Comparison of ENCODE assay signal across 14 mouse cellular contexts in genomic region chr5:53450945-53451344, GRCm38 (mm10). TPM values are rescaled to one million over a fixed set of nuclear protein-coding genes. Genes with fewer than 3 reads are reported as not detected.
DNase-seq lines count a peak whose midpoint lies in the region; ATAC-seq and TF ChIP-seq lines count a peak whose summit lies in the region.
"Had no signal": no experiment of that assay in that cellular context is flagged by ENCODE, and none has a peak within 500 bp of the region (broad histone marks: within the 10 kb centered on the region; RNA-seq: fewer than 3 reads in every experiment).

No protein-coding gene starts in this region.

- 52% methylated on average over 9 of the region's 9 CpGs for WGBS in hindbrain, postnatal 0 days
- 66% methylated on average over 9 of the region's 9 CpGs for WGBS in hindbrain, embryonic 14.5 days
- WGBS in midbrain, postnatal 0 days: 68% methylated on average over 9 of the region's 9 CpGs
- WGBS in midbrain, embryonic 10.5 days: 63% methylated on average over 9 of the region's 9 CpGs
- 48% methylated on average over 9 of the region's 9 CpGs for WGBS in limb, embryonic 13.5 days

- H3K9ac ChIP-seq in hindbrain, postnatal 0 days (replicated peaks; ENCODE audit: low read length): no peak overlapping the region
- H3K9ac ChIP-seq in hindbrain, embryonic 14.5 days: no peak overlapping the region
- no peak overlapping the region for H3K9ac ChIP-seq in midbrain, postnatal 0 days (replicated peaks; ENCODE audit: low read length, poor library complexity, severe bottlenecking)
- H3K9ac ChIP-seq in limb, embryonic 13.5 days: no peak overlapping the region
- H3K9ac ChIP-seq: embryonic facial prominence, embryonic 12.5 days; forebrain, embryonic 15.5 days; stomach, embryonic 15.5 days had no signal

- no peaks in the 10 kb centered on the region for H3K4me1 ChIP-seq in hindbrain, postnatal 0 days (ENCODE audit: insufficient read depth, low read length)
- no peaks in the 10 kb centered on the region for H3K4me1 ChIP-seq in hindbrain, embryonic 14.5 days (replicated peaks; ENCODE audit: control insufficient read depth, insufficient read depth, low read length)
- no peaks in the 10 kb centered on the region for H3K4me1 ChIP-seq in midbrain, postnatal 0 days (ENCODE audit: insufficient read depth, low read length)
- H3K4me1 ChIP-seq in midbrain, embryonic 10.5 days: no peaks in the 10 kb centered on the region
- 0 out of 2 replicates have a peak, but pooled peaks cover 5% of the 10 kb centered on the region for H3K4me1 ChIP-seq in limb, embryonic 13.5 days
- H3K4me1 ChIP-seq: embryonic facial prominence, embryonic 12.5 days; forebrain, embryonic 15.5 days; stomach, embryonic 15.5 days had no signal

- DNase-seq in hindbrain, postnatal 0 days (ENCODE audit: low spot score): peak; percentile 51
- no peak for DNase-seq in hindbrain, embryonic 14.5 days (ENCODE audit: low spot score)
- peak; percentile 50 for DNase-seq in midbrain, postnatal 0 days (ENCODE audit: low spot score)
- no peak for DNase-seq in midbrain, embryonic 10.5 days (ENCODE audit: low spot score)
- DNase-seq in right cerebral cortex, adult 18-20 months: no peak
- DNase-seq in right cerebral cortex, adult 2 months (ENCODE audit: low spot score in 2 of 2): no peak
- DNase-seq: adrenal gland, postnatal 36 days; cerebellum, adult 8-10 months; kidney, adult 11 months had no signal

- H3K9me3 ChIP-seq in hindbrain, postnatal 0 days (ENCODE audit: low read length): no peaks in the 10 kb centered on the region
- no peaks in the 10 kb centered on the region for H3K9me3 ChIP-seq in hindbrain, embryonic 14.5 days (ENCODE audit: control insufficient read depth, low read length)
- no peaks in the 10 kb centered on the region for H3K9me3 ChIP-seq in midbrain, postnatal 0 days (ENCODE audit: low read length)
- no peaks in the 10 kb centered on the region for H3K9me3 ChIP-seq in midbrain, embryonic 10.5 days (replicated peaks)
- no peaks in the 10 kb centered on the region for H3K9me3 ChIP-seq in limb, embryonic 13.5 days
- H3K9me3 ChIP-seq: embryonic facial prominence, embryonic 12.5 days; forebrain, embryonic 15.5 days; stomach, embryonic 15.5 days had no signal

- no peak for TF ChIP-seq CTCF in hindbrain, postnatal 0 days (IDR thresholded peaks at IDR 0.05; ENCODE audit: low read depth)
- TF ChIP-seq CTCF in midbrain, postnatal 0 days (IDR thresholded peaks at IDR 0.05): no peak

- no peaks in the 10 kb centered on the region for H3K27me3 ChIP-seq in hindbrain, postnatal 0 days (ENCODE audit: insufficient read depth, low read length)
- no peaks in the 10 kb centered on the region for H3K27me3 ChIP-seq in hindbrain, embryonic 14.5 days (ENCODE audit: control insufficient read depth, insufficient read depth, low read length)
- no peaks in the 10 kb centered on the region for H3K27me3 ChIP-seq in midbrain, postnatal 0 days (ENCODE audit: insufficient read depth, low read length)
- H3K27me3 ChIP-seq in midbrain, embryonic 10.5 days (ENCODE audit: low read depth, poor library complexity, severe bottlenecking): no peaks in the 10 kb centered on the region
- H3K27me3 ChIP-seq in limb, embryonic 13.5 days: no peaks in the 10 kb centered on the region
- H3K27me3 ChIP-seq: embryonic facial prominence, embryonic 12.5 days; forebrain, embryonic 15.5 days; stomach, embryonic 15.5 days had no signal

- no peak overlapping the region for H3K4me3 ChIP-seq in hindbrain, postnatal 0 days (ENCODE audit: low read length)
- no peak overlapping the region for H3K4me3 ChIP-seq in hindbrain, embryonic 14.5 days (replicated peaks; ENCODE audit: low read length)
- H3K4me3 ChIP-seq in midbrain, postnatal 0 days (ENCODE audit: low read depth, low read length): no peak overlapping the region
- no peak overlapping the region for H3K4me3 ChIP-seq in midbrain, embryonic 10.5 days
- no peak overlapping the region for H3K4me3 ChIP-seq in limb, embryonic 13.5 days
- H3K4me3 ChIP-seq: embryonic facial prominence, embryonic 12.5 days; forebrain, embryonic 15.5 days; stomach, embryonic 15.5 days had no signal

- no peaks in the 10 kb centered on the region for H3K36me3 ChIP-seq in hindbrain, postnatal 0 days (ENCODE audit: insufficient read depth, low read length)
- no peaks in the 10 kb centered on the region for H3K36me3 ChIP-seq in hindbrain, embryonic 14.5 days (replicated peaks; ENCODE audit: control insufficient read depth, insufficient read depth)
- H3K36me3 ChIP-seq in midbrain, postnatal 0 days (ENCODE audit: insufficient read depth, low read length): no peaks in the 10 kb centered on the region
- no peaks in the 10 kb centered on the region for H3K36me3 ChIP-seq in midbrain, embryonic 10.5 days
- no peaks in the 10 kb centered on the region for H3K36me3 ChIP-seq in limb, embryonic 13.5 days
- H3K36me3 ChIP-seq: embryonic facial prominence, embryonic 12.5 days; forebrain, embryonic 15.5 days; stomach, embryonic 15.5 days had no signal

- 0 out of 2 replicates have a peak, but pooled peaks have one; percentile 55 for ATAC-seq in hindbrain, postnatal 0 days
- ATAC-seq in hindbrain, embryonic 14.5 days (ENCODE audit: low FRiP score): no peak
- ATAC-seq in midbrain, postnatal 0 days (ENCODE audit: low FRiP score): no peak
- ATAC-seq in limb, embryonic 13.5 days (ENCODE audit: low FRiP score, low read depth): peak; percentile 66; the same call in 1 of the 2 replicates
- ATAC-seq: forebrain, embryonic 15.5 days had no signal

- no peak overlapping the region for H3K4me2 ChIP-seq in hindbrain, postnatal 0 days (ENCODE audit: low read depth, low read length)
- no peak overlapping the region for H3K4me2 ChIP-seq in hindbrain, embryonic 14.5 days (replicated peaks)
- H3K4me2 ChIP-seq in midbrain, postnatal 0 days (ENCODE audit: low read depth, low read length, poor library complexity, severe bottlenecking): no peak overlapping the region
- no peak overlapping the region for H3K4me2 ChIP-seq in limb, embryonic 13.5 days (replicated peaks)
- H3K4me2 ChIP-seq: embryonic facial prominence, embryonic 12.5 days; forebrain, embryonic 15.5 days; liver, embryonic 11.5 days; stomach, embryonic 15.5 days had no signal

- no peak overlapping the region for H3K27ac ChIP-seq in hindbrain, postnatal 0 days
- no peak overlapping the region for H3K27ac ChIP-seq in hindbrain, embryonic 14.5 days
- H3K27ac ChIP-seq in midbrain, postnatal 0 days (ENCODE audit: low read depth, low read length): no peak overlapping the region; the same call in 1 of the 2 replicates
- no peak overlapping the region for H3K27ac ChIP-seq in midbrain, embryonic 10.5 days (replicated peaks)
- H3K27ac ChIP-seq in limb, embryonic 13.5 days: peak overlapping the region; percentile 44; the same call in 1 of the 2 replicates
- H3K27ac ChIP-seq: embryonic facial prominence, embryonic 12.5 days; forebrain, embryonic 15.5 days; stomach, embryonic 15.5 days had no signal

RNA-seq across cellular contexts. Expression of gene Rbpj, which starts 15.0 kb away (rescaled TPM):
- total RNA-seq in hindbrain, postnatal 0 days (2014; rRNA removed): 22.4 and 26.6 TPM in 2 replicates
- 16.7 and 17.6 TPM in 2 replicates for polyA plus RNA-seq in hindbrain, postnatal 0 days (2015; fragmentation: Nextera tagmentation; extraction: Ambion mirVana)
- polyA plus RNA-seq in hindbrain, embryonic 14.5 days (2014; fragmentation: Nextera tagmentation; extraction: Ambion mirVana): 38.8 and 41.7 TPM in 2 replicates
- total RNA-seq in midbrain, postnatal 0 days (2014; rRNA removed): 21.0 and 23.7 TPM in 2 replicates
- polyA plus RNA-seq in midbrain, postnatal 0 days (2015; fragmentation: Nextera tagmentation; extraction: Ambion mirVana): 14.5 and 14.8 TPM in 2 replicates
- polyA plus RNA-seq in midbrain, embryonic 10.5 days (2016; fragmentation: Nextera tagmentation; extraction: Ambion mirVana): 36.3 and 45.7 TPM in 2 replicates
- 42.6 and 46.1 TPM in 2 replicates for polyA plus RNA-seq in limb, embryonic 13.5 days (2015; fragmentation: Nextera tagmentation; extraction: Ambion mirVana)

Comparison
In these comparisons a context has a peak if more than half of its experiments do, and no peak if none do; other contexts are left out.
1. ATAC-seq: peak in hindbrain, postnatal 0 days (single experiment) and limb, embryonic 13.5 days (single experiment); none in hindbrain, embryonic 14.5 days (single experiment) and midbrain, postnatal 0 days (single experiment).
2. DNase-seq: peak in hindbrain, postnatal 0 days (single experiment) and midbrain, postnatal 0 days (single experiment); none in hindbrain, embryonic 14.5 days (single experiment), midbrain, embryonic 10.5 days (single experiment), right cerebral cortex, adult 18-20 months (single experiment) and right cerebral cortex, adult 2 months (0 of 2).